Mouse (Mus musculus) C2C12 (cell line): ENCODE measurements around the gene Ccdc171. TPM values are rescaled to one million over a fixed set of nuclear protein-coding genes. Genes with fewer than 3 reads are reported as not detected.

Experiments used
- H3K27me3 ChIP-seq: one replicate; pipeline ENCODE4 v1.6.1; 2011; ENCODE audit not compliant: control insufficient read depth, insufficient read depth, insufficient read length
- H3K36me3 ChIP-seq: one replicate; pipeline ENCODE4 v1.6.1; 2011; ENCODE audit not compliant: control insufficient read depth, insufficient read depth
- H3K4me3 ChIP-seq: one replicate; pipeline ENCODE4 v1.5.1; 2011; ENCODE audit warnings: mild to moderate bottlenecking, control low read depth; ENCODE audit not compliant: poor library complexity, insufficient read depth, severe bottlenecking
- H3K79me2 ChIP-seq: one replicate; pipeline ENCODE4 v1.6.1; 2011; ENCODE audit not compliant: control insufficient read depth, insufficient read depth
- H3K79me3 ChIP-seq: one replicate; pipeline ENCODE4 v1.6.1; 2011; ENCODE audit warnings: low read depth, control low read depth
- H3ac ChIP-seq: one replicate; pipeline ENCODE3; 2011; ENCODE audit warnings: low read depth; ENCODE audit not compliant: control insufficient read depth, insufficient read length
- CEBPB ChIP-seq: IDR thresholded peaks from one replicate; pipeline ENCODE4 v1.6.1; 2011; ENCODE audit warnings: low read depth, mild to moderate bottlenecking, control low read depth, moderate library complexity
- CTCF ChIP-seq: IDR thresholded peaks from one replicate; pipeline ENCODE4 v1.5.1; 2011; ENCODE audit not compliant: control insufficient read depth, insufficient read depth, insufficient read length
- FOSL1 ChIP-seq: IDR thresholded peaks from one replicate; pipeline ENCODE4 v1.8.0; 2011; ENCODE audit warnings: mild to moderate bottlenecking, low read length; ENCODE audit not compliant: poor library complexity, insufficient read depth, severe bottlenecking
- MAX ChIP-seq: IDR thresholded peaks from one replicate; pipeline ENCODE4 v1.6.1; 2011; ENCODE audit warnings: mild to moderate bottlenecking, control low read depth
- MYOD1 ChIP-seq: IDR thresholded peaks from one replicate; pipeline ENCODE4 v1.6.1; 2011; ENCODE audit warnings: low read depth; ENCODE audit not compliant: control insufficient read depth, insufficient read length
- MYOG ChIP-seq: IDR thresholded peaks from one replicate; pipeline ENCODE4 v1.6.1; 2011; ENCODE audit not compliant: control insufficient read depth, insufficient read length; ENCODE audit errors: extremely low read depth
- USF1 ChIP-seq: IDR thresholded peaks from one replicate; pipeline ENCODE4 v1.6.1; 2011; ENCODE audit warnings: low read depth, mild to moderate bottlenecking, control low read depth, moderate library complexity
- polyA plus RNA-seq: library from polyadenylated mRNA; unstranded; fragments of >200 nt; fragmentation: generic; extraction: Trizol; gene quantifications from one replicate; pipeline ENCODE4 v1.2.1, GENCODE M21; 2012; ENCODE audit warnings: missing spikeins

The Ccdc171 gene
- polyA plus RNA-seq, 1 experiment, result 0.37 TPM

DNA sequence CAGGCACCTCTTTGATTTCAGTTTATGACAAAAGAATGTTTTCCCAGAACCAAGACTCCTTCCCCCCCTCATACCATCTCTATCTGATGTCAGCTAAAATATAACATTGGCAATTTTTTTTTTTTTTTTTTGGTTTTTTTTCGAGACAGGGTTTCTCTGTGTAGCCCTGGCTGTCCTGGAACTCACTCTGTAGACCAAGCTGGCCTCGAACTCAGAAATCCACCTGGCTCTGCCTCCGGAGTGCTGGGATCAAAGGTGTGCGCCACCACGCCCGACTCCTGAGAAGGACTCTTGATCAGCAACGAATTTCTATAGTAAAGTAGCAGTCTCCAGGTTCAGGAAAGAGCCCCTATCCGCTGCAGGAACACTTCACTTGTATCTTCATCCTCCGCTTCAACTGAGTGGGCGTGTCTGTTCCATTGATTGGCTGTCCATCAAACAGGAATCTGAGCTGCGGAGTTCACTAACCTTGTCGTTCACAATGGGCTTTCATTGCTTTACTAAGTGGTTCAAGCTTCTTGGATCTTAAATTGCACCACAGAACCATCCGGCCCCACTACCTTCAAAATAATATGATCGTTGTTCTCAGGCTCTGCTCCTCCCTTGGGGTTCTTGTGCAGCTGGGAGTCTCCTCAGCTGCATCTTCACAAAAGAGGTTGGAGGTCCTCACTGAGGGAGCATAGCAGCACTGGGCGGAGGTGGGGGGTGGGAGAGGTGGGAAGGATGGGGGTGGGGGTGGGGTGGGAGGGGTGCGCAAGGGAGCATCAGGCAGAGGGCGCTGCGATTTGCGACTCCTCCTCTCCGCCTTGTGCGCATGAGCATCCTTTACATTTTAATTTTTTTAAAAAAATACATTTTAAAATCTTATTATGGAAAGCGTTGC, 24.9 kb upstream of the Ccdc171 start:
- TF ChIP-seq CEBPB (no peak), MYOG (no peak), USF1 (no peak), CTCF (no peak), MAX (no peak), FOSL1 (no peak), MYOD1 (no peak)

DNA sequence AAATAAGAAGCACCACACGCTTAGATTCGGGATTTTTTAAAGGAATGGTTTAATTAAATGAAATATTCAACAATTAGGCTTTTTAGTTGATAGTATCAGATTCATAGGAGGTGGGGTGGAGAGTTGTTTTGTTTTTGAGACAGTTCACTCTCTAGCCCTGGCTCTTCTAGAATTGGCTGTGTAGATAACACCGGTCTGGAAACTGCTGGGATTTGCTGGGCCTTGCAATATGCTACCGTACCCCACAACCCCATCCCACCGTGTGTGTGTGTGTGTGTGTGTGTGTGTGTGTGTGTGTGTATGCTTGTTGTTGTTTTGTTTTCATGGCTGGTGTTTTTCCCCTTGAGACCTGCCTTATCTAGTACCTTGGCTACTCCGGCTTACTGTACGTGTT, 24.3 kb upstream of the Ccdc171 start:
- H3K79me2 ChIP-seq, result no peaks in the 10 kb centered on the region
- H3ac ChIP-seq, result no peak overlapping the region
- H3K79me3 ChIP-seq, result no peaks in the 10 kb centered on the region
- TF ChIP-seq FOSL1 (no peak), MYOD1 (no peak), USF1 (no peak), CEBPB (no peak), CTCF (no peak), MAX (no peak), MYOG (no peak)
- H3K36me3 ChIP-seq, result no peaks in the 10 kb centered on the region
- no peaks in the 10 kb centered on the region for H3K27me3 ChIP-seq
- H3K4me3 ChIP-seq, result no peak overlapping the region

More for the DNA sequence above, 24.9 kb upstream of the Ccdc171 start:
- H3K36me3 ChIP-seq, result no peaks in the 10 kb centered on the region
- H3K79me2 ChIP-seq, result no peaks in the 10 kb centered on the region
- H3K4me3 ChIP-seq, result no peak overlapping the region
- H3K27me3 ChIP-seq, result no peaks in the 10 kb centered on the region
- H3K79me3 ChIP-seq, result no peaks in the 10 kb centered on the region
- H3ac ChIP-seq, result no peak overlapping the region

DNA sequence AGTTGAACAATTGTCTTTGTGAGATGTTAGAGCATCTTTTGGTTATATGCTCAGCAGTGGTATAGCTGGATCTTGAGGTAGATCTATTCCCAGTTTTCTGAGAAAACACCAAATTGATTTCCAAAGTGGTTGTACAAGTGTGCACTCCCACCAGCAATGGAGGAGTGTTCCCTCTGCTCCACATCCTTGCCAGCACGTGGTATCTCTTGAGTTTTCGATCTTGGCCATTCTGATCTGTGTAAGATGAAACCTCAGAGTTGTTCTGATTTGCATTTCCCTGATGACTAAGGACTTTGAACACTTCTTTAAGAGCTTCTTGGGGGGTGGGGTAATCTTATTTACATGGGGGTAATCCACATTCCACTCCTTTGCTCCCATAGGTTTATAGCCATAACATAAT, 15.7 kb upstream of the Ccdc171 start:
- Histone ChIP-seq H3K79me3 (no peaks in the 10 kb centered on the region), H3K79me2 (no peaks in the 10 kb centered on the region), H3K4me3 (no peak overlapping the region), H3K27me3 (no peaks in the 10 kb centered on the region), H3K36me3 (no peaks in the 10 kb centered on the region), H3ac (no peak overlapping the region)
- TF ChIP-seq CEBPB (no peak), USF1 (peak; percentile 26)

DNA sequence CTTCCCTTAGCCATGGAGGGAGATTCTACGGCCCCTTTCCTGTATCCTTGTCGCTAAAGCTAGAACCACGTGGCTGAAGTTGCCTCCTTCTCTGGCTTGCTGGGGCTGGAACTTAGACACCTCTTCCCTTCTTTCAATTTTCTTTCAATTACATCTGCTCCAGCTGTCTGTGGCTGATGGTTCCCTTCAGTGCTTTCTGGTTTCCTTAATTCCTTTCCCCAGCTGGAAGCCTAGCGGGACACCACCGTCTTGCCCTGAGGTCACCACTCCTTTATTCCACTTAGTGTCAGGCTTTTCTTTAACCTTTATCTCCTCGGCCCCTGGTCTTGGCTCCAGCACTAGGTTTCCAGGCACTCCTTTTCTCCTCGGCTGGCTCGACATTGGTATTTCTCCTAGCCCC, 14.3 kb upstream of the Ccdc171 start:
- Histone ChIP-seq H3K79me3 (no peaks in the 10 kb centered on the region), H3ac (no peak overlapping the region), H3K4me3 (no peak overlapping the region), H3K27me3 (no peaks in the 10 kb centered on the region), H3K36me3 (no peaks in the 10 kb centered on the region), H3K79me2 (no peaks in the 10 kb centered on the region)
- TF ChIP-seq USF1 (no peak), MAX (no peak), CEBPB (no peak)

DNA sequence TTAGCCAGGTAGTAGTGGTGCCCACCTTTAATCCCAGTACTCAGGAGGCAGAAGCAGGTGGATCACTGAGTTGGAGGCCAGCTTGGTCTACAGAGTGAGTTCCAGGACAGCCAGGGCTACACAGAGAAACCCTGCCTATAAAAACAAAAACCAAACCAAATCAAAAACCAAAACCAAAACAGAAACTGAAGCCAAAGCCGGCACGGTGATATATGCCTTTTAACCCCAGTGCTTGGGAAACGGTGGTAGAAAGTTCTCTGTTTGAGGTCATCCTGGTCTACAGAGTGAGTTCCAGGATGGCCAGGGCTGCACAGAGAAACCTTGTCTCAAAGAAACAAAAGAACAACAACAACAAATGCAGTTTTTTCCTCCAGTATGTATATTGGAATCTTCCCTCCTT, 13.1 kb upstream of the Ccdc171 start:
- TF ChIP-seq MYOD1 (no peak), CTCF (no peak)
- H3K79me2 ChIP-seq, result no peaks in the 10 kb centered on the region
- no peaks in the 10 kb centered on the region for H3K79me3 ChIP-seq
- no peaks in the 10 kb centered on the region for H3K36me3 ChIP-seq
- H3K27me3 ChIP-seq, result no peaks in the 10 kb centered on the region
- H3K4me3 ChIP-seq, result no peak overlapping the region
- H3ac ChIP-seq, result no peak overlapping the region

DNA sequence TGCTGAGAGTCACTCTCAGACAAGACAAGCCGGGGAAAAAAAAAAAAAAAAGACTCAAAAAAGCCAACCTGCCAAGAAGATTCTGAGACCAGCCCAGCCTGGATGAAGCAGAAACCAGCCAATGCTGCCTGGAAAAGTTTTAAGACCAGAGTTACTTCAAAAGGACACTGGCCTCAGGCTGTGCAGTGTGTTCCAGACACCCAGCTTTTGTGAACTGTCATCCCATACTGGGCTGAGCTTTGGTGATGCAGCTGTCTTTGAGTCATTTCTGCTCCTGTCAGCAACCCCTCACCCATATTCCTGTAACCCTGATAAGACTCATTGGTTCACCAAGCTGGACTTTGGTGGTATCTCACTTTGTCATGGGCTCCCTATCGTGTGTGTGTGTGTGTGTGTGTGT, 12.7 kb upstream of the Ccdc171 start:
- no peaks in the 10 kb centered on the region for H3K36me3 ChIP-seq

More for the DNA sequence above, 12.7 kb upstream of the Ccdc171 start:
- no peak overlapping the region for H3ac ChIP-seq
- TF ChIP-seq MYOD1 (peak; percentile 36), MYOG (no peak), USF1 (no peak), CTCF (no peak), CEBPB (no peak), MAX (no peak), FOSL1 (no peak)
- no peaks in the 10 kb centered on the region for H3K27me3 ChIP-seq
- H3K4me3 ChIP-seq, result no peak overlapping the region
- H3K79me3 ChIP-seq, result no peaks in the 10 kb centered on the region
- no peaks in the 10 kb centered on the region for H3K79me2 ChIP-seq
